Mouse (Mus musculus): Measurements from ENCODE around the gene Spin2g.
"Not testable (repeated sequence)": the region's sequence is repeated elsewhere in the genome, so short reads cannot be mapped to it uniquely, and the experiment has no call there.

Gene Spin2g
- long read RNA-seq, experiment 1: 0 reads
- long read RNA-seq, experiment 2: 0 reads

DNA sequence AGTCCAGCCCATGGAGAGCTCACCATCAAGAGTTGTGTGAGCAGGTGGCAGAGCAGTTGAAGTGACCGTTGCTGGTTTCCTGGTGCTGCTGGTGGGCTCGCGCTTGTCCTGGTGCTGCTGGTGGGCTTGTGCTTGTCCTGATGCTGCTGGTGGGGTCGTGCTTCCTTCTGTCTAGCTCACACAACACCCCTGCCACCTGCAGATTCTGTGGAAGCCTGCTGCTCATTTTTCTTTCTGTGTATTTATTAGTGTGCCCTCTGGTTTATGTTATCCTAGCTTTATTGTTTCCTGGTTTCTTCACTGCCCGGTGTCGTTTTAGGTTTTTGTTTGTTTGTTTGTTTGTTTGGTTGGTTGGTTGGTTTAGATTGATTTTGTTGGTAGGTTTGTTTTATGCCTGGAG, at the start of gene Spin2g:
TSS of gene Spin2g (minus strand) at position 101 of the 400 bp plus-strand sequence.
- intact Hi-C loops (cut with DNase I): not testable (repeated sequence)
